Mouse (Mus musculus): ENCODE results near the gene Tpm1.

DNA sequence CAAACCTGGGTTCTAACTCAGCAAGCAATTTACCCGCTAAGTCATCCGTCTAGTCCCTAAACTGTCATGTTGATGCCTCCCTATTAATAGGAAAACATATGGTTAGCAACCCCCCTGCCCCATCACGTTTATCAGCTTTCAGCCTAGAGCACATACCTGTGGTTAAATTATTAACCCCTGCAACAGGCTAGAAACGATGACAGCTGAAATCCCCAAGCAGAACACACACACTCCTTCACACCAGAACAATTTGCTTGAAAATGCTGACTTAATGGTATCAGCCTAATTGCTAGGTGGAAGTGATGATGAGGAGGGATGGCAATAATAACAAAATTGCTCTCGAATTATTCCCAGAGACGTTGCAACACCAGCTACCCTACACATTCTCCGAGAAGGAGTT, 42.4 kb upstream of the Tpm1 start:
- TF ChIP-seq POLR2A (IDR thresholded peaks at IDR 0.05; ENCODE audit: low read depth, low read length) (no peak), CTCF (conservative IDR thresholded peaks at IDR 0.05; ENCODE audit: insufficient read depth, insufficient read length, low read depth, low read length) (no peak)
